Mouse (Mus musculus) limb, embryonic 15.5 days (tissue): ENCODE results near the gene Zfp385b. TPM values are rescaled to one million over a fixed set of nuclear protein-coding genes. Genes with fewer than 3 reads are reported as not detected.
A peak's percentile ranks its signal among the peaks of the same experiment; 100 is the strongest.

Source experiments
- ATAC-seq: fragments of 200-750 bp; cut with Nextera tagmentation; 2 replicates; pipeline ENCODE4 v1.8.0; 2017; ENCODE audit warnings: low read depth, moderate TSS enrichment; ENCODE audit not compliant: insufficient number of reproducible peaks, low FRiP score, low TSS enrichment
- H3K27ac ChIP-seq: fragments of 300-500 bp; sonication (generic); 2 replicates; pipeline ENCODE4 v1.5.1; 2015; ENCODE audit warnings: moderate library complexity, mild to moderate bottlenecking, inconsistent platforms
- H3K27me3 ChIP-seq: fragments of 300-500 bp; sonication (generic); 2 replicates; pipeline ENCODE4 v1.6.1; 2015; ENCODE audit warnings: inconsistent platforms
- H3K36me3 ChIP-seq: fragments of 300-500 bp; sonication (generic); 2 replicates; pipeline ENCODE4 v1.6.1; 2015; ENCODE audit warnings: inconsistent platforms
- H3K4me1 ChIP-seq: fragments of 300-500 bp; sonication (generic); 2 replicates; pipeline ENCODE4 v1.6.1; 2015; ENCODE audit warnings: inconsistent platforms
- H3K4me2 ChIP-seq: fragments of 300-500 bp; sonication (generic); 2 replicates; pipeline ENCODE4 v1.6.1; 2015; ENCODE audit warnings: mild to moderate bottlenecking, inconsistent platforms
- H3K4me3 ChIP-seq: fragments of 300-500 bp; sonication (generic); 2 replicates; pipeline ENCODE4 v1.5.1; 2015; ENCODE audit warnings: mild to moderate bottlenecking, inconsistent platforms
- H3K9ac ChIP-seq: fragments of 300-500 bp; sonication (generic); 2 replicates; pipeline ENCODE4 v1.6.1; 2015; ENCODE audit warnings: inconsistent platforms
- H3K9me3 ChIP-seq: fragments of 300-500 bp; sonication (generic); 2 replicates; pipeline ENCODE4 v1.6.1; 2016; ENCODE audit warnings: inconsistent platforms
- WGBS: fragments of 180-500 bp; shearing (Covaris S2); methylation state at CpG from one replicate; pipeline ENCODE4 v1.1.7; 2015; 5-methylcytosine and 5-hydroxymethylcytosine counted together
- polyA plus RNA-seq: library from polyadenylated mRNA; unstranded; fragments of >200 nt; fragmentation: Nextera tagmentation; extraction: Ambion mirVana; gene quantifications from 2 replicates; pipeline ENCODE4 v1.2.1, GENCODE M21; 2015

The Zfp385b gene
- polyA plus RNA-seq, 1 experiment from 2014 or later: 12.9 TPM

- peak; percentile 17; the same call in 1 of the 2 replicates for ATAC-seq
- H3K9ac ChIP-seq: peak overlapping the region; percentile 63
- WGBS: 4% methylated on average over 20 of the region's 20 CpGs
- no peaks in the 10 kb centered on the region for H3K36me3 ChIP-seq
- peak overlapping the region; percentile 92 for H3K4me2 ChIP-seq
- peaks cover 25% of the 10 kb centered on the region for H3K4me1 ChIP-seq
- no peaks in the 10 kb centered on the region for H3K9me3 ChIP-seq
- peak overlapping the region; percentile 60 for H3K4me3 ChIP-seq
- H3K27me3 ChIP-seq: peaks cover 38% of the 10 kb centered on the region
- H3K27ac ChIP-seq: peak overlapping the region; percentile 67
Measured at GRCm38 (mm10) chr2:77815775-77816412, 3.5 kb downstream of the Zfp385b start.

- no peak for ATAC-seq
- WGBS: 80% methylated on average over 8 of the region's 8 CpGs
Measured at GRCm38 (mm10) chr2:77814896-77815295, 4.5 kb downstream of the Zfp385b start.

GRCm38 (mm10) chr2:77813029-77813428, 6.4 kb downstream of the Zfp385b start:
- WGBS: 58% methylated on average over 3 of the region's 3 CpGs
- peaks cover 24% of the 10 kb centered on the region for H3K4me1 ChIP-seq

More at GRCm38 (mm10) chr2:77814896-77815295, 4.5 kb downstream of the Zfp385b start:
- no peak overlapping the region for H3K4me2 ChIP-seq
- no peak overlapping the region for H3K9ac ChIP-seq
- H3K36me3 ChIP-seq: no peaks in the 10 kb centered on the region
- peaks cover 38% of the 10 kb centered on the region for H3K27me3 ChIP-seq
- H3K27ac ChIP-seq: no peak overlapping the region
- no peaks in the 10 kb centered on the region for H3K9me3 ChIP-seq
- peaks cover 25% of the 10 kb centered on the region for H3K4me1 ChIP-seq
- H3K4me3 ChIP-seq: no peak overlapping the region

GRCm38 (mm10) chr2:77810748-77811147, 8.7 kb downstream of the Zfp385b start:
- Histone ChIP-seq H3K4me2 (no peak overlapping the region), H3K4me1 (peaks cover 10% of the 10 kb centered on the region), H3K9ac (no peak overlapping the region), H3K4me3 (no peak overlapping the region), H3K9me3 (no peaks in the 10 kb centered on the region), H3K36me3 (no peaks in the 10 kb centered on the region), H3K27me3 (peaks cover 22% of the 10 kb centered on the region), H3K27ac (no peak overlapping the region)
- no peak for ATAC-seq
- WGBS: 79% methylated on average over 5 of the region's 5 CpGs

More at GRCm38 (mm10) chr2:77813029-77813428, 6.4 kb downstream of the Zfp385b start:
- H3K9me3 ChIP-seq: no peaks in the 10 kb centered on the region
- H3K27me3 ChIP-seq: peaks cover 35% of the 10 kb centered on the region
- no peak overlapping the region for H3K27ac ChIP-seq
- no peak overlapping the region for H3K4me3 ChIP-seq
- no peak for ATAC-seq
- H3K4me2 ChIP-seq: no peak overlapping the region
- H3K36me3 ChIP-seq: no peaks in the 10 kb centered on the region
- H3K9ac ChIP-seq: no peak overlapping the region

- no peaks in the 10 kb centered on the region for H3K9me3 ChIP-seq
- no peak overlapping the region for H3K4me2 ChIP-seq
- H3K36me3 ChIP-seq: no peaks in the 10 kb centered on the region
- no peak for ATAC-seq
- H3K9ac ChIP-seq: no peak overlapping the region
- 73% methylated on average over 7 of the region's 7 CpGs for WGBS
- no peaks in the 10 kb centered on the region for H3K27me3 ChIP-seq
- H3K4me3 ChIP-seq: no peak overlapping the region
- no peaks in the 10 kb centered on the region for H3K4me1 ChIP-seq
- H3K27ac ChIP-seq: no peak overlapping the region
Measured at GRCm38 (mm10) chr2:77804781-77805180, 14.7 kb downstream of the Zfp385b start.

GRCm38 (mm10) chr2:77802291-77802690, 17.1 kb downstream of the Zfp385b start:
- Histone ChIP-seq H3K4me2 (no peak overlapping the region), H3K4me3 (no peak overlapping the region), H3K9me3 (no peaks in the 10 kb centered on the region), H3K9ac (no peak overlapping the region), H3K27ac (no peak overlapping the region), H3K36me3 (no peaks in the 10 kb centered on the region), H3K4me1 (no peaks in the 10 kb centered on the region), H3K27me3 (no peaks in the 10 kb centered on the region)
- no peak for ATAC-seq
- WGBS: 87% methylated on average over 3 of the region's 3 CpGs

- no peak for ATAC-seq
- H3K9me3 ChIP-seq: no peaks in the 10 kb centered on the region
- no peak overlapping the region for H3K9ac ChIP-seq
- no peak overlapping the region for H3K4me3 ChIP-seq
- H3K36me3 ChIP-seq: no peaks in the 10 kb centered on the region
- H3K4me1 ChIP-seq: no peaks in the 10 kb centered on the region; the same call in 1 of the 2 replicates
- WGBS: 72% methylated on average over 4 of the region's 4 CpGs
- H3K4me2 ChIP-seq: no peak overlapping the region
- H3K27ac ChIP-seq: no peak overlapping the region
- H3K27me3 ChIP-seq: no peaks in the 10 kb centered on the region
Measured at GRCm38 (mm10) chr2:77801430-77801829, 18.0 kb downstream of the Zfp385b start.

- Histone ChIP-seq H3K9ac (no peak overlapping the region), H3K4me3 (no peak overlapping the region)
- no peak for ATAC-seq
Measured at GRCm38 (mm10) chr2:77801009-77801408, 18.4 kb downstream of the Zfp385b start.

GRCm38 (mm10) chr2:77797233-77797632, 22.2 kb downstream of the Zfp385b start:
- H3K4me3 ChIP-seq: no peak overlapping the region
- no peaks in the 10 kb centered on the region; the same call in 1 of the 2 replicates for H3K4me1 ChIP-seq
- H3K27ac ChIP-seq: no peak overlapping the region
- no peaks in the 10 kb centered on the region for H3K36me3 ChIP-seq
- 64% methylated on average over 5 of the region's 5 CpGs for WGBS
- H3K27me3 ChIP-seq: no peaks in the 10 kb centered on the region
- H3K9me3 ChIP-seq: no peaks in the 10 kb centered on the region
- no peak overlapping the region for H3K9ac ChIP-seq
- no peak for ATAC-seq
- H3K4me2 ChIP-seq: no peak overlapping the region

More at GRCm38 (mm10) chr2:77801009-77801408, 18.4 kb downstream of the Zfp385b start:
- Histone ChIP-seq H3K36me3 (no peaks in the 10 kb centered on the region), H3K27ac (no peak overlapping the region), H3K4me2 (no peak overlapping the region), H3K27me3 (no peaks in the 10 kb centered on the region), H3K4me1 (no peaks in the 10 kb centered on the region; the same call in 1 of the 2 replicates), H3K9me3 (no peaks in the 10 kb centered on the region)
- 77% methylated on average over 5 of the region's 5 CpGs for WGBS

GRCm38 (mm10) chr2:77795859-77796552, 23.4 kb downstream of the Zfp385b start:
- Histone ChIP-seq H3K27me3 (no peaks in the 10 kb centered on the region), H3K9ac (no peak overlapping the region), H3K4me2 (no peak overlapping the region), H3K27ac (no peak overlapping the region), H3K36me3 (no peaks in the 10 kb centered on the region), H3K9me3 (no peaks in the 10 kb centered on the region), H3K4me1 (no peaks in the 10 kb centered on the region; the same call in 1 of the 2 replicates), H3K4me3 (no peak overlapping the region)
- WGBS: 67% methylated on average over 8 of the region's 8 CpGs
- ATAC-seq: no peak

- H3K4me3 ChIP-seq: no peak overlapping the region
- H3K9me3 ChIP-seq: no peaks in the 10 kb centered on the region
- H3K4me2 ChIP-seq: no peak overlapping the region
- H3K27ac ChIP-seq: no peak overlapping the region
- no peak for ATAC-seq
- no peaks in the 10 kb centered on the region for H3K36me3 ChIP-seq
- H3K9ac ChIP-seq: no peak overlapping the region
- WGBS: 65% methylated on average over 4 of the region's 4 CpGs
- H3K4me1 ChIP-seq: 0 out of 2 replicates have a peak, but pooled peaks cover 3% of the 10 kb centered on the region
- no peaks in the 10 kb centered on the region for H3K27me3 ChIP-seq
Measured at GRCm38 (mm10) chr2:77790846-77791245, 28.6 kb downstream of the Zfp385b start.

GRCm38 (mm10) chr2:77790295-77790694, 29.1 kb downstream of the Zfp385b start:
- H3K4me3 ChIP-seq: no peak overlapping the region
- H3K36me3 ChIP-seq: no peaks in the 10 kb centered on the region
- no peak overlapping the region for H3K4me2 ChIP-seq
- no peak overlapping the region for H3K9ac ChIP-seq
- H3K27me3 ChIP-seq: no peaks in the 10 kb centered on the region
- no peak overlapping the region for H3K27ac ChIP-seq
- ATAC-seq: no peak
- H3K9me3 ChIP-seq: no peaks in the 10 kb centered on the region
- 0 out of 2 replicates have a peak, but pooled peaks cover 3% of the 10 kb centered on the region for H3K4me1 ChIP-seq
- 46% methylated on average over 9 of the region's 9 CpGs for WGBS
